Mouse (Mus musculus) thymus, adult 2 months (tissue): ENCODE measurements at regions not wholly inside any gene's neighbourhood (a gene's known extent, or its start where the extent isn't known, plus 50 kb on each side); places are given as distances from the start of the nearest gene placed in this dataset.

Experiments
- DNase-seq: peaks from one replicate; pipeline ENCODE4 v3.0.0; 2021
- H3K27ac ChIP-seq: fragments of 200-500 bp; 2 replicates; pipeline ENCODE4 v1.5.1; 2012; ENCODE audit warnings: low read length, control low read depth; ENCODE audit not compliant: control insufficient read depth, insufficient read depth
- H3K27me3 ChIP-seq: fragments of 200-500 bp; 2 replicates; pipeline ENCODE4 v1.6.1; 2012; ENCODE audit warnings: mild to moderate bottlenecking, low read length, moderate library complexity, mixed read lengths; ENCODE audit not compliant: control insufficient read depth, insufficient read depth
- H3K36me3 ChIP-seq: fragments of 200-500 bp; 2 replicates; pipeline ENCODE4 v1.6.1; 2012; ENCODE audit warnings: mild to moderate bottlenecking, low read length, moderate library complexity; ENCODE audit not compliant: control insufficient read depth, insufficient read depth
- H3K4me1 ChIP-seq: fragments of 200-500 bp; replicated peaks from 2 replicates; pipeline ENCODE4 v1.6.1; 2012; ENCODE audit warnings: low read length; ENCODE audit not compliant: control insufficient read depth, insufficient read depth
- H3K4me3 ChIP-seq: fragments of 200-500 bp; 2 replicates; pipeline ENCODE4 v1.5.1; 2012; ENCODE audit warnings: mild to moderate bottlenecking, low read length, control low read depth, moderate library complexity; ENCODE audit not compliant: control insufficient read depth, insufficient read depth
- CTCF ChIP-seq: fragments of 200-500 bp; IDR thresholded peaks from 2 replicates; pipeline ENCODE4 v1.5.1; 2012; ENCODE audit warnings: mild to moderate bottlenecking, control low read depth, low read length, moderate library complexity, borderline replicate concordance; ENCODE audit not compliant: control insufficient read depth, poor library complexity, insufficient read depth; ENCODE audit errors: extremely low read depth
- POLR2A ChIP-seq: fragments of 200-500 bp; IDR thresholded peaks from 2 replicates; pipeline ENCODE4 v1.6.1; 2012; ENCODE audit warnings: mild to moderate bottlenecking, low read length, control low read depth, moderate library complexity; ENCODE audit not compliant: control insufficient read depth, poor library complexity, insufficient read depth; ENCODE audit errors: extremely low read depth
- WGBS: fragments of 180-500 bp; shearing (Covaris S2); methylation state at CpG from one replicate; pipeline ENCODE4 v1.1.7; 2018; 5-methylcytosine and 5-hydroxymethylcytosine counted together

GRCm38 (mm10) chr7:37262846-37263245, 510.6 kb downstream of the Zfp536 start:
- TF ChIP-seq POLR2A = no peak
- WGBS = 70% methylated on average over 3 of the region's 3 CpGs

GRCm38 (mm10) chr7:37267404-37267803, 506.0 kb downstream of the Zfp536 start:
- TF ChIP-seq CTCF (no peak), POLR2A (no peak)
- H3K36me3 ChIP-seq = no peaks in the 10 kb centered on the region
- no peak for DNase-seq
- H3K4me3 ChIP-seq = no peak overlapping the region
- no peak overlapping the region for H3K27ac ChIP-seq
- H3K4me1 ChIP-seq = no peaks in the 10 kb centered on the region
- H3K27me3 ChIP-seq = no peaks in the 10 kb centered on the region
- WGBS = 93% methylated on average over 4 of the region's 4 CpGs

More at GRCm38 (mm10) chr7:37262846-37263245, 510.6 kb downstream of the Zfp536 start:
- no peaks in the 10 kb centered on the region for H3K4me1 ChIP-seq
- H3K27ac ChIP-seq = no peak overlapping the region
- no peaks in the 10 kb centered on the region for H3K36me3 ChIP-seq
- H3K27me3 ChIP-seq = no peaks in the 10 kb centered on the region
- DNase-seq = no peak
- H3K4me3 ChIP-seq = no peak overlapping the region

- no peak for DNase-seq
- Histone ChIP-seq H3K36me3 (no peaks in the 10 kb centered on the region), H3K4me3 (no peak overlapping the region), H3K4me1 (no peaks in the 10 kb centered on the region), H3K27me3 (no peaks in the 10 kb centered on the region), H3K27ac (no peak overlapping the region)
- 91% methylated on average over 3 of the region's 3 CpGs for WGBS
- no peak for TF ChIP-seq POLR2A
- no peak for TF ChIP-seq CTCF
Measured at GRCm38 (mm10) chr7:37270841-37271240, 502.6 kb downstream of the Zfp536 start.

- 56% methylated on average over 5 of the region's 5 CpGs for WGBS
- Histone ChIP-seq H3K27ac (no peak overlapping the region), H3K27me3 (no peaks in the 10 kb centered on the region)
Measured at GRCm38 (mm10) chr7:37290018-37290417, 483.4 kb downstream of the Zfp536 start.

GRCm38 (mm10) chr7:37290493-37291045, 482.9 kb downstream of the Zfp536 start:
- WGBS = 59% methylated on average over 19 of the region's 19 CpGs
- no peak for DNase-seq
- no peaks in the 10 kb centered on the region for H3K36me3 ChIP-seq

More at GRCm38 (mm10) chr7:37290018-37290417, 483.4 kb downstream of the Zfp536 start:
- no peaks in the 10 kb centered on the region for H3K36me3 ChIP-seq
- H3K4me3 ChIP-seq = no peak overlapping the region
- no peaks in the 10 kb centered on the region for H3K4me1 ChIP-seq
- no peak for DNase-seq
- TF ChIP-seq CTCF (no peak), POLR2A (no peak)

GRCm38 (mm10) chr7:37291726-37292125, 481.7 kb downstream of the Zfp536 start:
- WGBS = 87% methylated on average over 7 of the region's 7 CpGs
- no peak for DNase-seq
- Histone ChIP-seq H3K4me3 (no peak overlapping the region), H3K27me3 (no peaks in the 10 kb centered on the region), H3K4me1 (no peaks in the 10 kb centered on the region), H3K27ac (no peak overlapping the region), H3K36me3 (no peaks in the 10 kb centered on the region)
- no peak for TF ChIP-seq POLR2A
- no peak for TF ChIP-seq CTCF

More at GRCm38 (mm10) chr7:37290493-37291045, 482.9 kb downstream of the Zfp536 start:
- Histone ChIP-seq H3K27ac (no peak overlapping the region), H3K27me3 (no peaks in the 10 kb centered on the region), H3K4me3 (no peak overlapping the region), H3K4me1 (no peaks in the 10 kb centered on the region)
- TF ChIP-seq CTCF (no peak), POLR2A (no peak)

GRCm38 (mm10) chr7:37292554-37292953, 480.9 kb downstream of the Zfp536 start:
- Histone ChIP-seq H3K4me3 (no peak overlapping the region), H3K4me1 (no peaks in the 10 kb centered on the region), H3K36me3 (no peaks in the 10 kb centered on the region), H3K27me3 (no peaks in the 10 kb centered on the region), H3K27ac (no peak overlapping the region)
- DNase-seq = no peak
- no peak for TF ChIP-seq POLR2A
- TF ChIP-seq CTCF = no peak
- WGBS = 91% methylated on average over 9 of the region's 9 CpGs
